Mouse (Mus musculus): ENCODE measurements around the gene Bcl7b. TPM values are rescaled to one million over a fixed set of nuclear protein-coding genes. Genes with fewer than 3 reads are reported as not detected.

The Bcl7b gene
- polyA plus RNA-seq, 1 experiment from 2014 or later, result 27.7 TPM

DNA sequence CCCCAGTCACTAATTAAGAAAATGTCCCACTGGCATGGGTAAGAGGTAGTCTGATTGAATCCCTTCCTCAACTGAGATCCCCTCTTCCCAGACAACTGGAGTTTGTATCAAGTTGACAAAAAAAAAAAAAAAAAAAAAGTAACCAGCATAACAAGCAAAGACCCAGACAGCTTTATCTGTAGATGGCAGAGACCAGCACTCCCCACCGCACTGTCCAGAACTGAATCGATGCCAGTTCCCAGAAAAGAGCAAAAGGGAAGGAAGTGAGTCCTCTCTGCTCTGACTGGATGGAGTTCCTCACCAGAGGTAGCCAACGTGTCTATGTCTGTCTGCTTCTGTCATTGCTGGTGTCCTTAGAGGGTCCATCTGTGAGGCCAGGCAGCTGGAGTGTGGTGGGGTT lies 22.6 kb upstream of the Bcl7b start:
- Histone ChIP-seq H3K4me2 (no peak overlapping the region), H3K36me3 (replicated peaks) (no peaks in the 10 kb centered on the region)

DNA sequence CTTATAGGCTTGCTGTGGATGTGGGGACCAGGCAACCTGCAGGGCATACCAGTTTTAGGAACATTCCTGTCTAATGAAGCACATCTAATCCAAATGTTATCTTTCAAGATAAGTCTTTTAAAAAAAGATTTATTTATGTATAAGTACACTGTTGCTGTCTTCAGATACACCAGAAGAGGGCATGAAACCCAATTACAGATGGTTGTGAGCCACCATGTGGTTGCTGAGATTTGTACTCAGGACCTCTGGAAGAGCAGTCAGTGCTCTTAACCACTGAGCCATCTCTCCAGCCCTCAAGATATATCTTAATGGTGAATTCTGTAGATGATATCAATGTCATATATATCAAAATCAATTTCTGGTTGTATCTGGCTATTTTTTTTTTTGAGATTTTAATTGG lies 22.1 kb upstream of the Bcl7b start:
- Histone ChIP-seq H3K4me3 (replicated peaks) (no peak overlapping the region), H3K4me2 (no peak overlapping the region), H3K27ac (replicated peaks) (no peak overlapping the region), H3K36me3 (replicated peaks) (no peaks in the 10 kb centered on the region), H3K4me1 (replicated peaks) (peaks cover 35% of the 10 kb centered on the region), H3K9me3 (replicated peaks) (no peaks in the 10 kb centered on the region), H3K9ac (no peak overlapping the region), H3K27me3 (no peaks in the 10 kb centered on the region; the same call in 1 of the 2 replicates)
- no peak for ATAC-seq (ENCODE audit: insufficient read depth)

More for the DNA sequence above, 22.6 kb upstream of the Bcl7b start:
- H3K9me3 ChIP-seq (replicated peaks), result no peaks in the 10 kb centered on the region
- no peak for ATAC-seq (ENCODE audit: insufficient read depth)
- no peaks in the 10 kb centered on the region; the same call in 1 of the 2 replicates for H3K27me3 ChIP-seq
- no peak overlapping the region for H3K27ac ChIP-seq (replicated peaks)
- no peak overlapping the region for H3K4me3 ChIP-seq (replicated peaks)
- H3K4me1 ChIP-seq (replicated peaks), result peaks cover 32% of the 10 kb centered on the region
- 2% methylated on average over 3 of the region's 3 CpGs for WGBS (ENCODE audit: insufficient replicate concordance)
- no peak overlapping the region for H3K9ac ChIP-seq

DNA sequence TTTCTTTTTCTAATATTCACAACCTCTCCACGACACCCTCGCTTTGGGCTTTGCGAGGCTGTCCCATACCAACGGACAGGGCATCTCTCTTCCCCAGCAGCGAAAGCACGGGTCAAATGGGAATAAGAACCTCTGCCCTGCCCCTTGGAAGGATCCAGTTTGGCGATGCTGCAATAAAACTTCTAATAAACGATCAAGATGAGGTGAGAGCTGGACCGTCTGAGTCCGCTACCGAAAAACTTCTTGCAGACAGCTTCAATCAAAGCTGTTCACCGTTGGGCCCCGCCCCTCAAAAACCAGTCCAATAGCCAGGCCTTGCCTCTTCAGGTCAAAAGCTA lies 19.4 kb upstream of the Bcl7b start:
- under 1% methylated on average over 13 of the region's 13 CpGs for WGBS (ENCODE audit: insufficient replicate concordance)

DNA sequence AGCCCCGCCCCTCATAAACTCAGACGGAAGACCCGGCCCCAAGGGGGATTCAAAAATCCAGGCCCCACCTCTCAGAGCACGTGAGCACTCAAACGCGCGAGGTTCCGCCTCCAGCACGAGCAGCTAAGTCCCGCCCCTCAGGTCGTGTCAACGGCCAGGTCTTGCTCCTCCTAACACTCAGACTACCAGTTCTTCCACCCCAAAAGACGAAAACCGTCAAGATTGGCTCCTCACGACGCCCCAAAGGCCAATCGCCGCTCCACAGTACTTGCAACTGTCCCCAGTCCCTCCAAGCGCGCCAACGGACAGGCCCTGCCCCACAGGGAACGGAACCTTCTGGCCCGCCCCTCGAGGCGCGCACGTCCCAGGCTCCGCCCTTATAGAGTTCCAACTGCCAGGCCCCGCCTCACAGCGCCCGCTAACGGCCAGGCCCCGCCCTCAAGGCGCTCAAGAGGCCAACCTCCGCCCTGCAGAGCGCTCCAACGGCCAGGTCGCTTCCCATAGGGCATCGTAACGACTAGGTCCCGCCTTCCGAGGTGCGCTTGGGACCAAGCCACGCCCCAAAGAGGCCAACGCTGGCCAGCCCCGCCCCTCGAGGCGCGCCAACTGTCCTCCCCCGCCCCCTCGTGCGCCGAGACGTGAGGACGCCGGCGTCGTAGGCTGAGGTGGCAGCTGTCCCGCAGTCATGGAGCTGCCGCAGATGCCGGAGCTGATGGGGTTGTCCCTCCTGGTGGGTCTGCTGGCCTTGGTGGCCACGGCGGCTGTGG lies 18.8 kb upstream of the Bcl7b start, which contains the start of gene Tbl2:
Gene Tbl2 (plus strand): TSS at position 605 of the 767 bp plus-strand sequence.
- Histone ChIP-seq H3K4me2 (peak within 1 kb of the TSS; percentile 94), H3K9me3 (replicated peaks) (no peaks in the 10 kb centered on the region), H3K27ac (replicated peaks) (peak within 1 kb of the TSS; percentile 97), H3K4me1 (replicated peaks) (peaks cover 39% of the 10 kb centered on the region), H3K9ac (peak within 1 kb of the TSS; percentile 92), H3K4me3 (replicated peaks) (peak within 1 kb of the TSS; percentile 93), H3K36me3 (replicated peaks) (peaks cover 17% of the 10 kb centered on the region), H3K27me3 (no peaks in the 10 kb centered on the region)
- under 1% methylated on average over 63 of the region's 63 CpGs for WGBS (ENCODE audit: insufficient replicate concordance)
- ATAC-seq (ENCODE audit: insufficient read depth), result peak; percentile 97

More for the DNA sequence above, 19.4 kb upstream of the Bcl7b start:
- Histone ChIP-seq H3K27me3 (no peaks in the 10 kb centered on the region), H3K9ac (peak overlapping the region; percentile 61), H3K4me2 (peak overlapping the region; percentile 93), H3K4me1 (replicated peaks) (peaks cover 40% of the 10 kb centered on the region), H3K9me3 (replicated peaks) (no peaks in the 10 kb centered on the region), H3K36me3 (replicated peaks) (peaks cover 11% of the 10 kb centered on the region), H3K27ac (replicated peaks) (peak overlapping the region; percentile 97; the same call in 1 of the 2 replicates), H3K4me3 (replicated peaks) (peak overlapping the region; percentile 93)
- no peak for ATAC-seq (ENCODE audit: insufficient read depth)

DNA sequence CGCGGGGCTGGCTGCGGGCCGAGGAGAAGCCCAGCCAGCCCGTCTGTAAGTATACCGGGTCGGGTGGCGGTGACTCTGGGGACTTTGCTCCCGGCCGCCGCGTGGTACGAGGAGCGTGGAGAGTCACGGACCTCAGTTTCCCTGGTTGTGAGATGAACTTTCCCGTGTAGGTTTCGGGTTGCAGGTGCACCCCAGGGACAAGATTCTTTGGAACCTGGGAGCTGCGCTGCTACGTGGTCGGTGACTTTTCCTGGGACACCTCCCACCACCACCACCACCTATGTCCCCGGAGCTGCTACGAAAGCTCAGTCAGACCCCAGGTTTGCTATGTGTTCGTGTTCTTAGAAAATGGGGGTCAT lies 18.3 kb upstream of the Bcl7b start:
- Histone ChIP-seq H3K27me3 (no peaks in the 10 kb centered on the region), H3K4me1 (replicated peaks) (peaks cover 34% of the 10 kb centered on the region), H3K27ac (replicated peaks) (peak overlapping the region; percentile 80), H3K36me3 (replicated peaks) (peaks cover 22% of the 10 kb centered on the region), H3K9me3 (replicated peaks) (no peaks in the 10 kb centered on the region), H3K4me3 (replicated peaks) (peak overlapping the region; percentile 93), H3K4me2 (peak overlapping the region; percentile 94), H3K9ac (peak overlapping the region; percentile 92)
- ATAC-seq (ENCODE audit: insufficient read depth), result no peak; the same call in 1 of the 2 replicates
- under 1% methylated on average over 23 of the region's 23 CpGs for WGBS (ENCODE audit: insufficient replicate concordance)

DNA sequence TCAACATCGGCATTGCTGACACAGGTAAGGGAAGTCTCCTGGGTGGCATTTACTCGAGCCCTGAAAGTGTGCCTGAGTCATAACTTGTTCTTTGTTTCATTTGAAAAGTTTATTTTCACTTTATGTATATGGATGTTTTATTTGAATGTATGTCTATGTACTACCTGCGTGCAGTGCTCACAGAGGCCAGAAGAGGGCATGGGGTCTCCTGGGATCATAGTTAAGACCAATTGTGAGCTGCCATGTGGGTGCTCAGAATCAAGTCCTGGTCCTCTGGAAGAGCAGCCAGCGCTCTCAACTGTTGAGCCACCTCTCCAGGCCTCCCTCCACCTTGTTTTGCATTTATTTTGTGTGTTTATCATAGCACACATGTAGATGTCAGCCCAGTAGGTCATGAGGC lies 11.6 kb upstream of the Bcl7b start:
- WGBS (ENCODE audit: insufficient replicate concordance), result 85% methylated on average over 4 of the region's 4 CpGs
- H3K9ac ChIP-seq, result no peak overlapping the region
- H3K27ac ChIP-seq (replicated peaks), result no peak overlapping the region
- ATAC-seq (ENCODE audit: insufficient read depth), result no peak
- H3K27me3 ChIP-seq, result no peaks in the 10 kb centered on the region
- H3K9me3 ChIP-seq (replicated peaks), result no peaks in the 10 kb centered on the region
- no peak overlapping the region for H3K4me2 ChIP-seq
- H3K4me3 ChIP-seq (replicated peaks), result no peak overlapping the region
- H3K36me3 ChIP-seq (replicated peaks), result peaks cover 86% of the 10 kb centered on the region
- no peaks in the 10 kb centered on the region for H3K4me1 ChIP-seq (replicated peaks)

DNA sequence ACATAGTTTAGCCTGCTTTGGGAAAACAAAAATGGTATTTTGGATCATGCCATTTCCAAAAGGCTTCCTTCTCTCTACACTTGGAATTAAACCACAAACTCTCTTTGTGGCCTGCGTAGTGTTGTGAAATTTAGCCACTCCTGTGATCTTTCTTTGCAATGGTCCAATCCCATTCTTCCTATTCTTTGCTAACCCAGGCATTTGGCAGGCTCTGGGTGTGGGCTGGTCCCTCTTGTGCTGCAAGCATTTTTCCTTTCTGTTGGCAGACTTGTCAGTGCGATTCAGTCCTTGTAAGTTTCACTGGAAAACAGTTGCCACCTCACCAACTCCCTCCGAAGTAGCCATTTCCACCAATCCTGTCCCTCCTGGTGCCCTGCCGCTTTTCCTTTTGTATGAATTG lies 6.9 kb upstream of the Bcl7b start:
- Histone ChIP-seq H3K27ac (replicated peaks) (no peak overlapping the region), H3K4me3 (replicated peaks) (no peak overlapping the region), H3K9ac (no peak overlapping the region), H3K27me3 (no peaks in the 10 kb centered on the region), H3K36me3 (replicated peaks) (peaks cover 66% of the 10 kb centered on the region), H3K9me3 (replicated peaks) (no peaks in the 10 kb centered on the region), H3K4me2 (no peak overlapping the region), H3K4me1 (replicated peaks) (peaks cover 17% of the 10 kb centered on the region)
- 82% methylated on average over 4 of the region's 4 CpGs for WGBS (ENCODE audit: insufficient replicate concordance)
- ATAC-seq (ENCODE audit: insufficient read depth), result no peak

DNA sequence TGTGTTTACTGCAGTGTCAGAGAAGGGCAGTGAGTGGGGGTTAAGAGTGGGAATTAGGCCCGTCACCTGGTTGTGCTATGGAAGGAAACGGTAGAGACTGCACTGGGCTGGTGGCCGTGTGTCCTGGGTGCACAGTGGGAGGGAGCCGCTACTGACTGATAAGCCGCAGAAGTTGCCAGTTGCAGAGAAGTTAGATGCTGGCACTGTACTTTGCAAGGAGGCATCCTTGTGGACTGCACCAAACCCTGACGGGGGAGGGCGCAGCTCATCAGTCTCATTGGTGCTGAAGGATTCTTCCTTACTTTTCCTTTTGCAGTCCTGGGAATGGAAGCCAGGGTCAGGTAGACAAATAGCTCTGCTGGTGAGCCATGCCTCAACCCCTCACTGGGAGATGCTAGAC lies 6.4 kb upstream of the Bcl7b start:
- ATAC-seq (ENCODE audit: insufficient read depth), result no peak
- Histone ChIP-seq H3K4me3 (replicated peaks) (no peak overlapping the region), H3K27ac (replicated peaks) (no peak overlapping the region), H3K4me1 (replicated peaks) (peaks cover 17% of the 10 kb centered on the region), H3K9ac (no peak overlapping the region), H3K36me3 (replicated peaks) (peaks cover 61% of the 10 kb centered on the region), H3K9me3 (replicated peaks) (no peaks in the 10 kb centered on the region), H3K4me2 (no peak overlapping the region), H3K27me3 (no peaks in the 10 kb centered on the region)
- WGBS (ENCODE audit: insufficient replicate concordance), result 66% methylated on average over 7 of the region's 7 CpGs

DNA sequence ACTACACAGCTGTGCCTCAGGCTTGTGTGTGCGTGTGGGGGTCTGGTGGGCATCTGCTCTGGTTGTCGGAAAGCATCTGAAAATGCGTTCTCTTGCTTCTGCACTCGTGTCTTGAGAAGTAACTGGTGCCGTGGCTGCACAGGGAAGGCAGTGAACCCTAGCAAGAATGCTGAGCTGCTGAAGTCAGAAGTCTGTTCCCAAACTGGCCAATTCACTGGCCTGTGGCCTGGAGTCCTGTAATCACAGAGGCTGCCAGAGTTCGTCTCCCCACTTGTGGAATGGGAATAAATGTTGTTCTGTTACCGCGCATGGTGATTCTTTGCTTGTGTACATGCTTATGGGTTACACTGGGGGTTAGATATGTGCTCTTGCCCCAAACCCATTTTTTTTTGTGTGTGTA lies 5.7 kb upstream of the Bcl7b start:
- no peaks in the 10 kb centered on the region for H3K27me3 ChIP-seq
- H3K4me1 ChIP-seq (replicated peaks), result peaks cover 19% of the 10 kb centered on the region
- 88% methylated on average over 8 of the region's 8 CpGs for WGBS (ENCODE audit: insufficient replicate concordance)
- no peak overlapping the region for H3K4me3 ChIP-seq (replicated peaks)
- no peaks in the 10 kb centered on the region for H3K9me3 ChIP-seq (replicated peaks)
- H3K36me3 ChIP-seq (replicated peaks), result peaks cover 54% of the 10 kb centered on the region
- no peak for ATAC-seq (ENCODE audit: insufficient read depth)
- H3K4me2 ChIP-seq, result no peak overlapping the region
- H3K9ac ChIP-seq, result no peak overlapping the region
- H3K27ac ChIP-seq (replicated peaks), result no peak overlapping the region

DNA sequence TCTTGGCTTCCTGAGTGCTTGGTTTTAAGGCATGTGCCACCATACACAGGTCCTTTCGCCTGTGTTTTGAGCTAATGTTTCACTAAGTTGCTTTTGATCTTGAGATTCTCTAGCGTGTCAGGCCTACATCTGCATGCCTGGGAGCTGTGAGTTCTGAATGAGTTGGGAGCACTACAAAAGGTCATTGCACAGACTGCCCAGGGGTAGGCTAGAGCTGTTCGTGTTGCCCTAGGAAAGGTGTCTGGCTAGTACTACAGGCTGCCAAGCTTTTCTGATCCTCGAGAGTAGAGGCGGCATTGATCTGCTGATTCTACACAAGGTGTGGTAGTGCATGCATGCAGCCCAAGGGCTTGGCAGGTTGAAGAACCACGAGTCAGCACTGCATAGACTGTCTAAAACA lies 5.3 kb upstream of the Bcl7b start:
- Histone ChIP-seq H3K4me2 (no peak overlapping the region), H3K9ac (no peak overlapping the region), H3K9me3 (replicated peaks) (no peaks in the 10 kb centered on the region), H3K4me1 (replicated peaks) (peaks cover 24% of the 10 kb centered on the region), H3K4me3 (replicated peaks) (no peak overlapping the region), H3K27me3 (no peaks in the 10 kb centered on the region), H3K36me3 (replicated peaks) (peaks cover 51% of the 10 kb centered on the region), H3K27ac (replicated peaks) (no peak overlapping the region)
- 74% methylated on average over 6 of the region's 6 CpGs for WGBS (ENCODE audit: insufficient replicate concordance)
- no peak for ATAC-seq (ENCODE audit: insufficient read depth)

DNA sequence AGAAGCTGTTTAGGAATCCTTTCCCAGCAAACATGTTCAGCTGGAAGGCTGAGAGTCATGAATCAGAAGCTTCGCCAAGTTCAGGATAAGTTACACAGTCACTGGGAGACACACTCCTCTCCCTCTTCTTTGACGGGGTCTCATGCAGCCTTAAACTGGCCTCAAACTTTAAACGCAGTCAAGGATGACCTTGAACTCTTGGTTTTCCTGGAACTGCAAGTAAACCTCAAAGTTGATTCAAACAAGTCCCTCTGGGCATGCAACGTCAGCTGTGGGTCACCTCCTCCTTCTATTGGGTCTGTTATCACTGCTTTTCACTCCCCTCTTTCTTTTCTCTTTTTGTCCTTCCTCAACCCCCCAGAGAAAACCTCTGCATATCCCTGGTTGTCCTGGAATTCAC lies 1.2 kb upstream of the Bcl7b start:
- no peak overlapping the region for H3K9ac ChIP-seq
- ATAC-seq (ENCODE audit: insufficient read depth), result no peak
- H3K9me3 ChIP-seq (replicated peaks), result no peaks in the 10 kb centered on the region
- H3K4me3 ChIP-seq (replicated peaks), result no peak overlapping the region
- 57% methylated on average over 4 of the region's 4 CpGs for WGBS (ENCODE audit: insufficient replicate concordance)
- H3K27me3 ChIP-seq, result no peaks in the 10 kb centered on the region
- peaks cover 27% of the 10 kb centered on the region for H3K36me3 ChIP-seq (replicated peaks)
- H3K27ac ChIP-seq (replicated peaks), result peak overlapping the region; percentile 38; the same call in 1 of the 2 replicates
- H3K4me2 ChIP-seq, result no peak overlapping the region
- H3K4me1 ChIP-seq (replicated peaks), result peaks cover 52% of the 10 kb centered on the region

DNA sequence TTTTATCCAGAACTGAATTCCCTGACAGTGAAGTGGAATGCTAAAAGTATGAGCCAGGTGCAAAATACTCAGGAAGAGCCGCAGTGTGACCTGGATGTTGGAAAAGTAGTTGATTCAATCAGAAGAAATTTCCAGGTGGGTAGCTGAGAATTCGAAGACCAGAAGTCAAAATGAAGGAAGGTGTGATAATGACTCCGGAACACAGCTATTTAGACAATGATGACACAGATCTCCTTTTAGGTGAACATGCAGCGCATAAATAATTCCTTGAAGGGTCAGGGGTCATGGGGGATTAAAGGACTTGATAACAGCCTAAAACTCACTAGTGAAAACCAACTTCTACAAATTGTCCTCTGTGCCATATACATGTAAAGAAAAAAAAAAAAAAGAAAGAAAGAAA lies 614 bp upstream of the Bcl7b start:
- Histone ChIP-seq H3K4me3 (replicated peaks) (0 out of 2 replicates have a peak overlapping the region, but pooled peaks have one; percentile 83), H3K4me2 (peak overlapping the region; percentile 92), H3K4me1 (replicated peaks) (peaks cover 48% of the 10 kb centered on the region), H3K27me3 (no peaks in the 10 kb centered on the region), H3K36me3 (replicated peaks) (peaks cover 27% of the 10 kb centered on the region), H3K9me3 (replicated peaks) (no peaks in the 10 kb centered on the region), H3K27ac (replicated peaks) (peak overlapping the region; percentile 95; the same call in 1 of the 2 replicates), H3K9ac (no peak overlapping the region)
- WGBS (ENCODE audit: insufficient replicate concordance), result 83% methylated on average over 4 of the region's 4 CpGs
- no peak for ATAC-seq (ENCODE audit: insufficient read depth)
